In genomic region chr6:134036951-134037431, GRCm38 (mm10) we compare ENCODE assay signal across 8 mouse cellular contexts. TPM values are rescaled to one million over a fixed set of nuclear protein-coding genes. Genes with fewer than 3 reads are reported as not detected.
DNase-seq lines count a peak whose midpoint lies in the region; ATAC-seq and TF ChIP-seq lines count a peak whose summit lies in the region.

No protein-coding gene starts in this region.

- H3K36me3 ChIP-seq in heart, embryonic 12.5 days = no peaks in the 10 kb centered on the region
- peaks cover 43% of the 10 kb centered on the region for H3K36me3 ChIP-seq in G1E (replicated peaks)
- H3K36me3 ChIP-seq in heart, embryonic 16.5 days (ENCODE audit: control insufficient read depth, insufficient read depth) = no peaks in the 10 kb centered on the region
- no peaks in the 10 kb centered on the region for H3K36me3 ChIP-seq in midbrain, embryonic 11.5 days (ENCODE audit: control insufficient read depth, insufficient read depth, low read length)

- peaks cover 53% of the 10 kb centered on the region for H3K4me1 ChIP-seq in heart, embryonic 12.5 days (replicated peaks)
- peaks cover 37% of the 10 kb centered on the region for H3K4me1 ChIP-seq in G1E (ENCODE audit: insufficient read depth, low read depth, low read length)
- H3K4me1 ChIP-seq in heart, embryonic 16.5 days (ENCODE audit: control insufficient read depth, insufficient read depth, low read length) = peaks cover 45% of the 10 kb centered on the region
- H3K4me1 ChIP-seq in midbrain, embryonic 11.5 days (ENCODE audit: control insufficient read depth, insufficient read depth, low read length) = peaks cover 27% of the 10 kb centered on the region

- no peaks in the 10 kb centered on the region for H3K27me3 ChIP-seq in heart, embryonic 12.5 days (replicated peaks)
- no peaks in the 10 kb centered on the region for H3K27me3 ChIP-seq in G1E (ENCODE audit: insufficient read depth, low read length)
- H3K27me3 ChIP-seq in heart, embryonic 16.5 days (ENCODE audit: control insufficient read depth, insufficient read depth, low read length) = no peaks in the 10 kb centered on the region
- H3K27me3 ChIP-seq in midbrain, embryonic 11.5 days (ENCODE audit: control insufficient read depth, insufficient read depth, low read length) = no peaks in the 10 kb centered on the region

- TF ChIP-seq CTCF in G1E (IDR thresholded peaks at IDR 0.05; ENCODE audit: low read depth, low read length) = no peak

- 8% methylated on average over 3 of the region's 3 CpGs for WGBS in heart, embryonic 12.5 days
- 8% methylated on average over 3 of the region's 3 CpGs for WGBS in heart, embryonic 16.5 days
- WGBS in midbrain, embryonic 11.5 days = 11% methylated on average over 3 of the region's 3 CpGs

- peak overlapping the region; percentile 73 for H3K4me2 ChIP-seq in heart, embryonic 12.5 days
- H3K4me2 ChIP-seq in heart, embryonic 16.5 days (ENCODE audit: low read depth, low read length) = peak overlapping the region; percentile 63
- H3K4me2 ChIP-seq in midbrain, embryonic 11.5 days = peak overlapping the region; percentile 65

- H3K9ac ChIP-seq in heart, embryonic 12.5 days = peak overlapping the region; percentile 88
- peak overlapping the region; percentile 96 for H3K9ac ChIP-seq in heart, embryonic 16.5 days (ENCODE audit: low read length)
- peak overlapping the region; percentile 99 for H3K9ac ChIP-seq in midbrain, embryonic 11.5 days (ENCODE audit: low read length)

- H3K27ac ChIP-seq in heart, embryonic 12.5 days (ENCODE audit: poor library complexity, severe bottlenecking) = peak overlapping the region; percentile 100
- peak overlapping the region; percentile 100 for H3K27ac ChIP-seq in heart, embryonic 16.5 days (ENCODE audit: low read length)
- H3K27ac ChIP-seq in midbrain, embryonic 11.5 days (ENCODE audit: low read depth, low read length) = no peak overlapping the region

- ATAC-seq in heart, embryonic 12.5 days (ENCODE audit: insufficient number of reproducible peaks, low FRiP score) = no peak
- ATAC-seq in G1E (ENCODE audit: extremely low read depth, insufficient number of reproducible peaks, low FRiP score, poor library complexity, severe bottlenecking) = no peak
- ATAC-seq in heart, embryonic 16.5 days (replicated peaks; ENCODE audit: extremely low read depth, insufficient read depth, low FRiP score) = no peak
- ATAC-seq in midbrain, embryonic 11.5 days (ENCODE audit: low FRiP score) = no peak

- peak overlapping the region; percentile 77 for H3K4me3 ChIP-seq in heart, embryonic 12.5 days
- H3K4me3 ChIP-seq in G1E (ENCODE audit: low read depth, low read length) = peak overlapping the region; percentile 92; the same call in 1 of the 2 replicates
- peak overlapping the region; percentile 77 for H3K4me3 ChIP-seq in heart, embryonic 16.5 days (ENCODE audit: low read length)
- H3K4me3 ChIP-seq in midbrain, embryonic 11.5 days (ENCODE audit: low read depth, low read length) = peak overlapping the region; percentile 70

- DNase-seq in heart, postnatal 4 days = no peak
- no peak for DNase-seq in G1E (ENCODE audit: low spot score)
- peak; percentile 90 for DNase-seq in midbrain, embryonic 11.5 days (ENCODE audit: low spot score, missing footprints)
- no peak for DNase-seq in layer of hippocampus, adult 18-20 months (ENCODE audit: low spot score in 2 of 2)
- no peak for DNase-seq in gastrocnemius, postnatal 25 days
- no peak for DNase-seq in layer of hippocampus, adult 9-10 months (ENCODE audit: low spot score)

- no peaks in the 10 kb centered on the region for H3K9me3 ChIP-seq in heart, embryonic 12.5 days (replicated peaks)
- no peaks in the 10 kb centered on the region for H3K9me3 ChIP-seq in G1E (replicated peaks)
- H3K9me3 ChIP-seq in heart, embryonic 16.5 days (replicated peaks; ENCODE audit: control insufficient read depth, low read length) = no peaks in the 10 kb centered on the region
- H3K9me3 ChIP-seq in midbrain, embryonic 11.5 days (ENCODE audit: control insufficient read depth, low read length) = no peaks in the 10 kb centered on the region

RNA-seq across cellular contexts. Expression of gene Etv6, which starts 1.5 kb away (rescaled TPM):
- 19.9 and 20.9 TPM in 2 replicates for polyA plus RNA-seq in heart, embryonic 12.5 days (2016; fragmentation: Nextera tagmentation; extraction: Ambion mirVana)
- total RNA-seq in heart, postnatal 4 days (2021) = 10 to 100 TPM; 28.9 to 32.0 TPM
- total RNA-seq in G1E (2014; fragmentation: Nextera tagmentation) = 28.9 and 32.3 TPM in 2 replicates
- 9.8 and 10.4 TPM in 2 replicates for total RNA-seq in G1E (2017)
- polyA plus RNA-seq in G1E (2012) = 58.9 and 70.7 TPM in 2 replicates
- polyA plus RNA-seq in heart, embryonic 16.5 days (2015; fragmentation: Nextera tagmentation; extraction: Ambion mirVana) = 10.5 and 12.3 TPM in 2 replicates
- polyA plus RNA-seq in midbrain, embryonic 11.5 days (2014; fragmentation: Nextera tagmentation; extraction: Ambion mirVana) = 14.0 and 15.1 TPM in 2 replicates
- total RNA-seq in layer of hippocampus, adult 18-20 months (2021) = 10 to 100 TPM in 1 of 2 experiments, 1 to 10 TPM in 1; 9.2 to 12.4 TPM
- total RNA-seq in gastrocnemius, postnatal 25 days (2021) = 1 to 10 TPM; 7.5 to 9.4 TPM
